Mouse (Mus musculus) kidney, postnatal 0 days (tissue): ENCODE results near the gene Lrmp. TPM values are rescaled to one million over a fixed set of nuclear protein-coding genes. Genes with fewer than 3 reads are reported as not detected.
A peak's percentile ranks its signal among the peaks of the same experiment; 100 is the strongest.

Source experiments
- ATAC-seq: fragments of 200-750 bp; cut with Nextera tagmentation; replicated peaks from 2 replicates; pipeline ENCODE4 v1.8.0; 2017; ENCODE audit warnings: low read depth, moderate number of reproducible peaks, moderate TSS enrichment, moderate library complexity; ENCODE audit not compliant: low FRiP score
- DNase-seq: peaks from one replicate; pipeline ENCODE4 v3.0.0-alpha.2; 2016; ENCODE audit warnings: low spot score
- H3K27ac ChIP-seq: fragments of 300-500 bp; sonication (generic); 2 replicates; pipeline ENCODE4 v1.5.1; 2014; ENCODE audit warnings: mild to moderate bottlenecking
- H3K27me3 ChIP-seq: fragments of 300-500 bp; sonication (generic); 2 replicates; pipeline ENCODE4 v1.6.1; 2014; ENCODE audit warnings: low read length, mixed read lengths; ENCODE audit not compliant: insufficient read depth
- H3K36me3 ChIP-seq: fragments of 300-500 bp; sonication (generic); 2 replicates; pipeline ENCODE4 v1.6.1; 2014; ENCODE audit warnings: low read length, mixed read lengths; ENCODE audit not compliant: insufficient read depth
- H3K4me1 ChIP-seq: fragments of 300-500 bp; sonication (generic); replicated peaks from 2 replicates; pipeline ENCODE4 v1.6.1; 2014; ENCODE audit warnings: antibody characterized with exemption, low read length, mixed read lengths; ENCODE audit not compliant: insufficient read depth
- H3K4me2 ChIP-seq: fragments of 300-500 bp; sonication (generic); 2 replicates; pipeline ENCODE4 v1.6.1; 2014; ENCODE audit warnings: mild to moderate bottlenecking, low read length, moderate library complexity, mixed read lengths
- H3K4me3 ChIP-seq: fragments of 300-500 bp; sonication (generic); replicated peaks from 2 replicates; pipeline ENCODE4 v1.5.1; 2014; ENCODE audit warnings: low read depth, low read length
- H3K9ac ChIP-seq: fragments of 300-500 bp; sonication (generic); 2 replicates; pipeline ENCODE4 v1.6.1; 2014; ENCODE audit warnings: low read depth, low read length
- H3K9me3 ChIP-seq: fragments of 300-500 bp; sonication (generic); replicated peaks from 2 replicates; pipeline ENCODE4 v1.6.1; 2016; ENCODE audit warnings: low read length, inconsistent platforms, mixed read lengths
- CTCF ChIP-seq: IDR thresholded peaks from 2 replicates; pipeline ENCODE4 v1.5.1; 2016; ENCODE audit warnings: antibody characterized with exemption, low read depth, mild to moderate bottlenecking, moderate library complexity
- WGBS: fragments of 180-500 bp; shearing (Covaris S2); extraction: QIAGEN DNeasy Blood & Tissue Kit; methylation state at CpG from one replicate; pipeline ENCODE4 v1.1.7; 2014; 5-methylcytosine and 5-hydroxymethylcytosine counted together
- polyA plus RNA-seq: library from polyadenylated mRNA; unstranded; fragments of >200 nt; fragmentation: Nextera tagmentation; extraction: Ambion mirVana; gene quantifications from 2 replicates; pipeline ENCODE4 v1.2.1, GENCODE M21; 2015

The Lrmp gene
- polyA plus RNA-seq, 1 experiment from 2014 or later: 1.0 TPM

GRCm38 (mm10) chr6:145135295-145135694, 19.8 kb downstream of the Lrmp start:
- no peak; the same call in 1 of the 2 replicates for ATAC-seq
- H3K4me2 ChIP-seq: no peak overlapping the region
- H3K36me3 ChIP-seq: no peaks in the 10 kb centered on the region
- no peak for TF ChIP-seq CTCF
- 42% methylated on average over 3 of the region's 3 CpGs for WGBS
- no peaks in the 10 kb centered on the region for H3K27me3 ChIP-seq
- no peak overlapping the region for H3K27ac ChIP-seq
- no peak overlapping the region for H3K9ac ChIP-seq
- H3K4me3 ChIP-seq: no peak overlapping the region
- DNase-seq: no peak
- H3K4me1 ChIP-seq: 0 out of 2 replicates have a peak, but pooled peaks cover 6% of the 10 kb centered on the region
- no peaks in the 10 kb centered on the region for H3K9me3 ChIP-seq

- Histone ChIP-seq H3K36me3 (no peaks in the 10 kb centered on the region), H3K4me2 (no peak overlapping the region), H3K4me3 (no peak overlapping the region), H3K27me3 (no peaks in the 10 kb centered on the region), H3K4me1 (0 out of 2 replicates have a peak, but pooled peaks cover 6% of the 10 kb centered on the region), H3K9me3 (no peaks in the 10 kb centered on the region), H3K27ac (no peak overlapping the region), H3K9ac (no peak overlapping the region)
- ATAC-seq: no peak
- DNase-seq: peak; percentile 18
- no peak for TF ChIP-seq CTCF
- WGBS: 32% methylated on average over 9 of the region's 9 CpGs
Measured at GRCm38 (mm10) chr6:145135804-145136203, 20.4 kb downstream of the Lrmp start.

GRCm38 (mm10) chr6:145136831-145137230, 21.4 kb downstream of the Lrmp start:
- no peak overlapping the region for H3K9ac ChIP-seq
- H3K4me2 ChIP-seq: no peak overlapping the region
- no peak for TF ChIP-seq CTCF
- no peak overlapping the region for H3K4me3 ChIP-seq
- ATAC-seq: no peak
- no peak for DNase-seq
- no peaks in the 10 kb centered on the region for H3K36me3 ChIP-seq
- H3K27ac ChIP-seq: no peak overlapping the region
- 89% methylated on average over 5 of the region's 5 CpGs for WGBS
- no peaks in the 10 kb centered on the region for H3K9me3 ChIP-seq
- 0 out of 2 replicates have a peak, but pooled peaks cover 6% of the 10 kb centered on the region for H3K4me1 ChIP-seq
- H3K27me3 ChIP-seq: no peaks in the 10 kb centered on the region

- H3K4me3 ChIP-seq: no peak overlapping the region
- H3K4me1 ChIP-seq: 0 out of 2 replicates have a peak, but pooled peaks cover 8% of the 10 kb centered on the region
- H3K36me3 ChIP-seq: no peaks in the 10 kb centered on the region
- H3K27ac ChIP-seq: no peak overlapping the region
- 91% methylated on average over 13 of the region's 13 CpGs for WGBS
- H3K4me2 ChIP-seq: no peak overlapping the region
- TF ChIP-seq CTCF: no peak
- H3K9me3 ChIP-seq: no peaks in the 10 kb centered on the region
- ATAC-seq: no peak
- no peak overlapping the region for H3K9ac ChIP-seq
- no peak for DNase-seq
- no peaks in the 10 kb centered on the region for H3K27me3 ChIP-seq
Measured at GRCm38 (mm10) chr6:145139236-145139635, 23.8 kb downstream of the Lrmp start.

- H3K9me3 ChIP-seq: no peaks in the 10 kb centered on the region
- ATAC-seq (no peak), DNase-seq (no peak)
- H3K4me3 ChIP-seq: no peak overlapping the region
- no peak overlapping the region for H3K9ac ChIP-seq
- 0 out of 2 replicates have a peak, but pooled peaks cover 8% of the 10 kb centered on the region for H3K4me1 ChIP-seq
- H3K4me2 ChIP-seq: no peak overlapping the region
- TF ChIP-seq CTCF: no peak
- no peaks in the 10 kb centered on the region for H3K27me3 ChIP-seq
- no peak overlapping the region for H3K27ac ChIP-seq
- H3K36me3 ChIP-seq: no peaks in the 10 kb centered on the region
- 66% methylated on average over 11 of the region's 11 CpGs for WGBS
Measured at GRCm38 (mm10) chr6:145139776-145140475, 24.5 kb downstream of the Lrmp start.

GRCm38 (mm10) chr6:145140706-145141105, 25.3 kb downstream of the Lrmp start:
- no peak for DNase-seq
- no peak for ATAC-seq
- Histone ChIP-seq H3K4me1 (0 out of 2 replicates have a peak, but pooled peaks cover 5% of the 10 kb centered on the region), H3K9me3 (no peaks in the 10 kb centered on the region), H3K27ac (no peak overlapping the region), H3K4me3 (no peak overlapping the region), H3K27me3 (no peaks in the 10 kb centered on the region), H3K9ac (no peak overlapping the region), H3K4me2 (no peak overlapping the region), H3K36me3 (no peaks in the 10 kb centered on the region)
- WGBS: 57% methylated on average over 11 of the region's 11 CpGs
- TF ChIP-seq CTCF: no peak

GRCm38 (mm10) chr6:145141827-145142226, 26.4 kb downstream of the Lrmp start:
- Histone ChIP-seq H3K27me3 (no peaks in the 10 kb centered on the region), H3K4me1 (0 out of 2 replicates have a peak, but pooled peaks cover 5% of the 10 kb centered on the region), H3K4me2 (no peak overlapping the region), H3K36me3 (no peaks in the 10 kb centered on the region), H3K9me3 (no peaks in the 10 kb centered on the region), H3K9ac (no peak overlapping the region), H3K27ac (no peak overlapping the region), H3K4me3 (no peak overlapping the region)
- ATAC-seq: no peak
- no peak for DNase-seq
- no peak for TF ChIP-seq CTCF
- WGBS: 93% methylated on average over 12 of the region's 12 CpGs
